Mouse (Mus musculus) intestine, embryonic 14.5 days (tissue): ENCODE measurements around the gene Rpgrip1l. TPM values are rescaled to one million over a fixed set of nuclear protein-coding genes. Genes with fewer than 3 reads are reported as not detected.

Source experiments
- ATAC-seq: fragments of 200-750 bp; cut with Nextera tagmentation; replicated peaks from 2 replicates; pipeline ENCODE4 v1.8.0; 2017; ENCODE audit warnings: low read depth, moderate number of reproducible peaks, moderate TSS enrichment, moderate library complexity; ENCODE audit not compliant: low FRiP score, low TSS enrichment
- DNase-seq: peaks from one replicate; pipeline ENCODE4 v3.0.0-alpha.2; 2018; ENCODE audit warnings: low spot score
- H3K27ac ChIP-seq: fragments of 300-500 bp; sonication (generic); 2 replicates; pipeline ENCODE4 v1.5.1; 2014; ENCODE audit warnings: low read depth, mild to moderate bottlenecking, control low read depth
- H3K27me3 ChIP-seq: fragments of 300-500 bp; sonication (generic); replicated peaks from 2 replicates; pipeline ENCODE4 v1.6.1; 2014; ENCODE audit warnings: low read length, control low read depth; ENCODE audit not compliant: control insufficient read depth, insufficient read depth
- H3K36me3 ChIP-seq: fragments of 300-500 bp; sonication (generic); 2 replicates; pipeline ENCODE4 v1.6.1; 2014; ENCODE audit warnings: low read length, control low read depth; ENCODE audit not compliant: control insufficient read depth, insufficient read depth
- H3K4me1 ChIP-seq: fragments of 300-500 bp; sonication (generic); replicated peaks from 2 replicates; pipeline ENCODE4 v1.6.1; 2014; ENCODE audit warnings: low read length, control low read depth, mixed read lengths; ENCODE audit not compliant: control insufficient read depth, insufficient read depth
- H3K4me2 ChIP-seq: fragments of 300-500 bp; sonication (generic); 2 replicates; pipeline ENCODE4 v1.6.1; 2014; ENCODE audit warnings: low read length
- H3K4me3 ChIP-seq: fragments of 300-500 bp; sonication (generic); 2 replicates; pipeline ENCODE4 v1.5.1; 2014; ENCODE audit warnings: low read depth, low read length, control low read depth, mixed read lengths
- H3K9ac ChIP-seq: fragments of 300-500 bp; sonication (generic); 2 replicates; pipeline ENCODE4 v1.6.1; 2014; ENCODE audit warnings: mild to moderate bottlenecking, low read length
- H3K9me3 ChIP-seq: fragments of 300-500 bp; sonication (generic); 2 replicates; pipeline ENCODE4 v1.6.1; 2016; ENCODE audit warnings: low read length, control low read depth; ENCODE audit not compliant: control insufficient read depth
- WGBS: fragments of 180-500 bp; shearing (Covaris S2); extraction: QIAGEN DNeasy Blood & Tissue Kit; methylation state at CpG from one replicate; pipeline ENCODE4 v1.1.7; 2014; 5-methylcytosine and 5-hydroxymethylcytosine counted together
- polyA plus RNA-seq: library from polyadenylated mRNA; unstranded; fragments of >200 nt; fragmentation: Nextera tagmentation; extraction: Ambion mirVana; gene quantifications from 2 replicates; pipeline ENCODE4 v1.2.1, GENCODE M21; 2014

Gene Rpgrip1l
- polyA plus RNA-seq, 1 experiment from 2014 or later, result 7.7 TPM

DNA sequence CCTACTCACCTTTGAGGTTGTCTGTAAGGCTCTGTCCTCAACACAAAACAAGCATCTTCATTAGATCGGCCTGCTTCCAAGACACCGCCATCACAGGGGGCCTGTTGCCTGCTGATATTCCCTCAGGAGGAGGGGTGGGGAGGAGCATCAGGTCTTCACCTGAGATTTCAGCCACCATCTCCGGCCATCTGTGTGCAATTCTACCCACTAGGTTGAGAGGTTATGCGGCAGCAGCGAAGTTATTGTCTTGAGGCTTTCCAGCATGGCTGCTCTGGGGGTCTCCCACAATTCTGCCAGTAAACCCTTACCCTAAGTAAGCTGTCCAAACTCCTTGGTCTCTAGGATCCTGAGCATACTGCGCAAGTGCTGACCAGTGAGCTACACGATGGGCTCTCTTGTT is 113.2 kb downstream of the Rpgrip1l start, which contains the start of gene Aktip:
TSS of gene Aktip (minus strand) at position 101 of the 400 bp plus-strand sequence.
- H3K9me3 ChIP-seq, result no peaks in the 10 kb centered on the region
- H3K36me3 ChIP-seq, result no peaks in the 10 kb centered on the region
- WGBS, result 87% methylated on average over 7 of the region's 7 CpGs
- H3K4me2 ChIP-seq, result no peak within 1 kb of the TSS
- no peak for ATAC-seq
- H3K4me1 ChIP-seq, result no peaks in the 10 kb centered on the region
- H3K27me3 ChIP-seq, result no peaks in the 10 kb centered on the region
- no peak within 1 kb of the TSS for H3K4me3 ChIP-seq
- no peak for DNase-seq
- no peak within 1 kb of the TSS for H3K9ac ChIP-seq
- H3K27ac ChIP-seq, result no peak within 1 kb of the TSS

DNA sequence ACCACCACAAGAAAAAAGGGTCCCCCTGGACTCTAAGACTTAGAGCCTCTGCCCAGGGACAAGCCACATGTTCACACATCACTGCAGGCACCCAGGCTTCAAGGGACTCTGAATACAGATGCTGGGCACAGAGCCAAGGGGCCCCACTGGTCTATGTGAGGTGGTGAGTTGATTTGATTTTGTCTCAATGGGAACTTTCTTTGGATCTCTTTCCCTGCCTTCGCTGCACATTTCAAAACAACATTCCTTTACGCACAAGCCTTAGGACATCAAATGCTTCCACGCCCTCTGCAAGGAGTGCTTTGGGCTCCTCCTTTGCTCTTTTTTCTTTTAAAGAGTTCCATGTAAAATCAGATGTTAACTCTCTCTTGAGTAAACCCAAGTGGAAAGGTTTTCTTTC is 115.0 kb downstream of the Rpgrip1l start:
- Histone ChIP-seq H3K27me3 (no peaks in the 10 kb centered on the region), H3K4me3 (no peak overlapping the region), H3K36me3 (no peaks in the 10 kb centered on the region), H3K4me1 (no peaks in the 10 kb centered on the region), H3K9ac (no peak overlapping the region), H3K4me2 (no peak overlapping the region), H3K27ac (no peak overlapping the region), H3K9me3 (no peaks in the 10 kb centered on the region)
- WGBS, result 74% methylated on average over 3 of the region's 3 CpGs
- DNase-seq (no peak), ATAC-seq (no peak)

DNA sequence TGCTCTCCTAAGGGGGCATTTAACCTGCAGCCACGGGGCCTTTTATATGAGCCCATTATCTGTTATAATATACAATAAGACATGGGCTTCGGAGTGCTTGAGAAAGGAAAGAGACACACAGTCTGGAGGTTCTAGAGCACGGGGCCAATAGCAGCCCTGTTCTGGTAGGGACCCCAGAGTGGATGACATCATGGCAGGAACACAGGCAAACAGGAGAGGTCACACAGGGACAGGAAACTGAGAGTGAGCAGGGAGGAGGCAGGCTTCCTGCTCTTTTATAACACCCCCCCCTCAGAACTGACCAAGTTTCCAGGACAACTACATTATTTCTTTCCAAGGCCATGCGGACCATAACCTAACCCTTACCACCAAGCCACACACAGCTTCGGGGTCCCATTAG is 115.8 kb downstream of the Rpgrip1l start:
- H3K9ac ChIP-seq, result no peak overlapping the region
- H3K9me3 ChIP-seq, result no peaks in the 10 kb centered on the region
- H3K27ac ChIP-seq, result no peak overlapping the region
- ATAC-seq, result no peak
- no peaks in the 10 kb centered on the region for H3K4me1 ChIP-seq
- H3K4me3 ChIP-seq, result no peak overlapping the region
- no peak for DNase-seq
- 74% methylated on average over 5 of the region's 5 CpGs for WGBS
- H3K27me3 ChIP-seq, result no peaks in the 10 kb centered on the region
- H3K36me3 ChIP-seq, result no peaks in the 10 kb centered on the region
- no peak overlapping the region for H3K4me2 ChIP-seq

DNA sequence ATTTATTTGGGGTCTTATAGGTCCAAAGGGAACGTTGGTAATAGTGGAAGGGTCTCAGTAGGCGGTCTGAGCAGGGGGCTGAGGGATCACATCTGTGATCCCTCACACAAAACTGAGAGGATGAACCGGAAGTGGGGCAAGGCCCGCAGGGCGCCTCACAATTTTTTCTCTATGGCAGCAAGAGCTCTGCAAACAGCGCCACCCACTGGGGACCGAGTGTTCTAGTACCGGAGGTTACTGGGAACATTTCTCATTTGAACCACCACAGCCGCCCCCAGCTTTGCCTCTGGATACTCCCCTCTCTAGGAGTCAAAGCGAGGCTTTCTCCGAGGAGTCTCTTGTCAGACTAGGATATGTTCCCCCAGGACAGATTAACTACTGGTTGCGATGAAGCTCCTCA is 116.4 kb downstream of the Rpgrip1l start:
- no peak overlapping the region for H3K4me2 ChIP-seq
- no peaks in the 10 kb centered on the region for H3K4me1 ChIP-seq
- H3K9me3 ChIP-seq, result no peaks in the 10 kb centered on the region
- H3K36me3 ChIP-seq, result no peaks in the 10 kb centered on the region
- DNase-seq (no peak), ATAC-seq (no peak)
- WGBS, result 80% methylated on average over 12 of the region's 12 CpGs
- no peaks in the 10 kb centered on the region for H3K27me3 ChIP-seq
- no peak overlapping the region for H3K9ac ChIP-seq
- no peak overlapping the region for H3K27ac ChIP-seq
- no peak overlapping the region for H3K4me3 ChIP-seq

DNA sequence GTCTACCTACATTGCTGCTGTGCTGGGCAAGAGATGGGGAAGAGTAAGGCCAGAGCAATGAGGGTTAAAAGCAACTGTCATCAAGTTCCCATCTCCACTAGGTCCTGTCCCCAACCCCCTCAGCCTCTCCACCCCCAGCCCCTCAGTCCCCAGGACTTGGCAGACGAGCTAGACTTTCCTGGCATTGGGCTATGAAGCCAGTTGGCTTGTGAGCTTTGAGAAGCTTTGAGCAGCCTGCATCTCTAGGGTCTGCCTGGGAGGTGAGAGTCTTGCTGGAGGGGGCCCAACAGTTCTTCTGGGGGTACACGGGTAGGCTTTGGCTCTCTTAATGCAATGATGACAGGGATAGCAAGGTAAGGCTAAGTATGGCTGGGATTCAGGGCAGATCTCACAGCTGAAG is 119.0 kb downstream of the Rpgrip1l start:
- ATAC-seq (no peak), DNase-seq (no peak)
- Histone ChIP-seq H3K36me3 (no peaks in the 10 kb centered on the region), H3K4me2 (no peak overlapping the region), H3K4me1 (peaks cover 5% of the 10 kb centered on the region; the same call in 1 of the 2 replicates), H3K27ac (no peak overlapping the region), H3K4me3 (no peak overlapping the region), H3K27me3 (peaks cover 9% of the 10 kb centered on the region; the same call in 1 of the 2 replicates), H3K9ac (no peak overlapping the region), H3K9me3 (no peaks in the 10 kb centered on the region)
- 81% methylated on average over 2 of the region's 2 CpGs for WGBS

DNA sequence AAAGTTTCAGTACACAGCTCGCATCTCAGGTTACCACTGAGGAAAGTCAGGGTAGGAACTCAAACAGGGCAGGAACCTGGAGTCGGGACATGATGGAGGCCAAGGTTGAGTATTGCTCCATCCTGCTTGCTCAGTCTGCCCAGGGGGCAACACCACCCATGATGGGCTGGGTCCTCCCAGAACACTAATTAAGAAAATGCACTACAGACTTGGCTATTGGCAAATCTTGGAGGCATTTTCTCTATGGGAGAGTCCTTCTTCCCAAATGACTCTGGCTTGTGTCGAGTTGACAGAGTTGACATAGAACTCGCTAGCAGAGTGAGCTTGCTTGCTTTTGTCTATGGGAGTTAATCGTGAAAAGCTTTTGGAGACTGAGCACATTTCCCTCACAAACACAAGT is 120.1 kb downstream of the Rpgrip1l start:
- no peaks in the 10 kb centered on the region for H3K9me3 ChIP-seq
- no peaks in the 10 kb centered on the region for H3K36me3 ChIP-seq
- peaks cover 5% of the 10 kb centered on the region; the same call in 1 of the 2 replicates for H3K4me1 ChIP-seq
- no peak for DNase-seq
- ATAC-seq, result no peak
- peaks cover 9% of the 10 kb centered on the region; the same call in 1 of the 2 replicates for H3K27me3 ChIP-seq
- no peak overlapping the region for H3K27ac ChIP-seq
- H3K4me2 ChIP-seq, result no peak overlapping the region
- no peak overlapping the region for H3K4me3 ChIP-seq
- no peak overlapping the region for H3K9ac ChIP-seq
- 70% methylated on average over 5 of the region's 5 CpGs for WGBS

DNA sequence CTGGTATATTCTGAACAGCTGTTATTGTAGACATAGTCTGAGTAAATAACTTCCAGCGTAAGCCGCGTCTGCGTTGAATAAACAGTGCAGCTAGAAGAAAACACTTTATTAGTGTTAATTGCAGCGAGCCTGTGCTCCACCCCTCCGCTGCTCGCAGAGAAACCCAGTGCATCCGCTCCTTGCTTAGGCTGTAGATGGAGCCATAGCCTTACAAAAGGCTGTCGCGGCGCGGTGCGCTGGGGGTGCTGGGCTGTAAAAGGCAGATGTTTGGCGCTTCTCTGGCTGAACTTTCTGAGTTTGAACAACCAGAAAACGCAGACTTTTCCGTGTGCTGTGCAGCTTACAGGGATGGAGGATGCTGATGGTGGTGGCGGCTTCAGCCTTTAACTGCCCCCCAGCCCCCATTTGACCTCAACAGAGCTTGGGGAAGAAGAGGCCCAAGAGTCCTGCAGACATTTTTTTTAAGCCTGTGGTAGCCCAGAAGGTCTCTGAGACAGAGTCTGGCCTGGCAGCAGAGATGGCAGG is 122.2 kb downstream of the Rpgrip1l start:
- peaks cover 9% of the 10 kb centered on the region; the same call in 1 of the 2 replicates for H3K27me3 ChIP-seq
- H3K9me3 ChIP-seq, result no peaks in the 10 kb centered on the region
- H3K36me3 ChIP-seq, result no peaks in the 10 kb centered on the region
- no peak; the same call in 1 of the 2 replicates for ATAC-seq
- no peak overlapping the region for H3K27ac ChIP-seq
- H3K4me3 ChIP-seq, result no peak overlapping the region
- peak; percentile 79 for DNase-seq
- peaks cover 5% of the 10 kb centered on the region; the same call in 1 of the 2 replicates for H3K4me1 ChIP-seq
- whole genome bisulfite sequencing, result 2% methylated on average over 17 of the region's 17 CpGs
- H3K9ac ChIP-seq, result no peak overlapping the region
- H3K4me2 ChIP-seq, result peak overlapping the region; percentile 36

DNA sequence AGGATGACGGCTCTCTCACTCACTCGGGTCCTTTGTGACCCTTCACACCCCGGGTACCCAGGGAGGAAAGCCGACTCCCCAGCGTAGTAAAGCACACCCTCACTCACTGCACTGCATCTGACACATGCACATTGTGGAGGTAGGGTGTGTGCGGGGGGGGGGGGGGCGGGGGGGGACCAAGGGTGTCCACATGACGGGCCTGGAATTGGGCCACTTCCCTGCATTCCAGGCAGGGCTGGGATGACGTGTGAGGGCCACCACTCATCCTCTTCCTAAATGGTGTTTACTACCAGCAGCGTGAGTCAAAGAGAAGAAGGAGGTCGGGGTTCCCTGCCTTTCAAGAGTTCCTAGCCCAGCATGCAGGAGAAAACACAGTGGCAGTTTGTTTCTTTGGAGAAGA is 124.9 kb downstream of the Rpgrip1l start:
- H3K9ac ChIP-seq, result no peak overlapping the region
- 49% methylated on average over 11 of the region's 11 CpGs for WGBS
- DNase-seq (no peak), ATAC-seq (no peak)
- peaks cover 9% of the 10 kb centered on the region; the same call in 1 of the 2 replicates for H3K27me3 ChIP-seq
- H3K4me1 ChIP-seq, result peaks cover 5% of the 10 kb centered on the region; the same call in 1 of the 2 replicates
- no peak overlapping the region for H3K4me3 ChIP-seq
- no peak overlapping the region for H3K27ac ChIP-seq
- no peak overlapping the region for H3K4me2 ChIP-seq
- H3K9me3 ChIP-seq, result 0 out of 2 replicates have a peak, but pooled peaks cover 3% of the 10 kb centered on the region
- no peaks in the 10 kb centered on the region for H3K36me3 ChIP-seq

DNA sequence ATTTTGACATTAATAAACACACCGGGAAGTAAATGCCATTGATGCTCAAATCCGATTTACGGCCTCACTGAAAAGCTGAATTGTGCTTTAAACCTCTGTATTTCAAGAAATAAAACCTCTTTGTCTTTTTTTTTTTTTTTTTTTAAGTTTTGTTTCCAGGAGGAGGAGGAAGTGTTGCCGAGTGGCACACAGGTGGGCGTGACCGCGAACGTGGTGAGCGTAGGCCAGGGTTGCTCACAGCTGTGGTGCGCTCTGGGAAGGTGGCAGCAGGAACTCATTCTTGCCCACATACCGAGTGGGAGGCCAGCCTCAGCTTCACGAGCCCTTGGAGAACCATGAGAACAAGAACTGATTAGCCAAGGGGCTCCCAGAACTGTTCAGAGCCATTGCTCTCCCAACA is 126.7 kb downstream of the Rpgrip1l start:
- H3K4me1 ChIP-seq, result peaks cover 5% of the 10 kb centered on the region; the same call in 1 of the 2 replicates
- no peak overlapping the region for H3K4me2 ChIP-seq
- no peak for ATAC-seq
- no peak for DNase-seq
- H3K9ac ChIP-seq, result no peak overlapping the region
- 0 out of 2 replicates have a peak, but pooled peaks cover 3% of the 10 kb centered on the region for H3K9me3 ChIP-seq
- peaks cover 9% of the 10 kb centered on the region; the same call in 1 of the 2 replicates for H3K27me3 ChIP-seq
- H3K27ac ChIP-seq, result no peak overlapping the region
- H3K36me3 ChIP-seq, result no peaks in the 10 kb centered on the region
- H3K4me3 ChIP-seq, result no peak overlapping the region
- 69% methylated on average over 12 of the region's 12 CpGs for WGBS
